Mouse (Mus musculus) embryonic facial prominence, embryonic 11.5 days (tissue): ENCODE measurements at regions not wholly inside any gene's neighbourhood (a gene's known extent, or its start where the extent isn't known, plus 50 kb on each side); places are given as distances from the start of the nearest gene placed in this dataset.

Experiments
- ATAC-seq: fragments of 200-750 bp; cut with Nextera tagmentation; replicated peaks from 2 replicates; pipeline ENCODE4 v1.8.0; 2017; ENCODE audit warnings: low read depth; ENCODE audit not compliant: insufficient number of reproducible peaks, low FRiP score, low TSS enrichment
- DNase-seq: peaks from one replicate; pipeline ENCODE4 v3.0.0-alpha.2; 2015; ENCODE audit warnings: low spot score
- H3K27ac ChIP-seq: fragments of 300-500 bp; sonication (generic); replicated peaks from 2 replicates; pipeline ENCODE4 v1.5.1; 2014; ENCODE audit warnings: mild to moderate bottlenecking, low read depth, low read length, control low read depth
- H3K27me3 ChIP-seq: fragments of 300-500 bp; sonication (generic); 2 replicates; pipeline ENCODE4 v1.6.1; 2014; ENCODE audit warnings: mild to moderate bottlenecking, low read length, moderate library complexity, mixed read lengths; ENCODE audit not compliant: control insufficient read depth, insufficient read depth
- H3K36me3 ChIP-seq: fragments of 300-500 bp; sonication (generic); replicated peaks from 2 replicates; pipeline ENCODE4 v1.6.1; 2014; ENCODE audit warnings: low read depth, mild to moderate bottlenecking, low read length, moderate library complexity, mixed read lengths; ENCODE audit not compliant: control insufficient read depth, insufficient read depth
- H3K4me1 ChIP-seq: fragments of 300-500 bp; sonication (generic); 2 replicates; pipeline ENCODE4 v1.6.1; 2014; ENCODE audit warnings: low read length, mixed read lengths; ENCODE audit not compliant: control insufficient read depth, insufficient read depth
- H3K4me2 ChIP-seq: fragments of 300-500 bp; sonication (generic); 2 replicates; pipeline ENCODE4 v1.6.1; 2014; ENCODE audit warnings: low read depth, mild to moderate bottlenecking, control low read depth, low read length, moderate library complexity
- H3K4me3 ChIP-seq: fragments of 300-500 bp; sonication (generic); 2 replicates; pipeline ENCODE4 v1.5.1; 2014; ENCODE audit warnings: low read depth, low read length, control low read depth
- H3K9ac ChIP-seq: fragments of 300-500 bp; sonication (generic); replicated peaks from 2 replicates; pipeline ENCODE4 v1.6.1; 2014; ENCODE audit warnings: mild to moderate bottlenecking, control low read depth, low read length
- H3K9me3 ChIP-seq: fragments of 300-500 bp; sonication (generic); replicated peaks from 2 replicates; pipeline ENCODE4 v1.6.1; 2016; ENCODE audit warnings: mild to moderate bottlenecking, low read length, inconsistent platforms, mixed read lengths; ENCODE audit not compliant: control insufficient read depth
- WGBS: fragments of 180-500 bp; shearing (Covaris S2); extraction: QIAGEN DNeasy Blood & Tissue Kit; methylation state at CpG from one replicate; pipeline ENCODE4 v1.1.7; 2014; 5-methylcytosine and 5-hydroxymethylcytosine counted together

DNA sequence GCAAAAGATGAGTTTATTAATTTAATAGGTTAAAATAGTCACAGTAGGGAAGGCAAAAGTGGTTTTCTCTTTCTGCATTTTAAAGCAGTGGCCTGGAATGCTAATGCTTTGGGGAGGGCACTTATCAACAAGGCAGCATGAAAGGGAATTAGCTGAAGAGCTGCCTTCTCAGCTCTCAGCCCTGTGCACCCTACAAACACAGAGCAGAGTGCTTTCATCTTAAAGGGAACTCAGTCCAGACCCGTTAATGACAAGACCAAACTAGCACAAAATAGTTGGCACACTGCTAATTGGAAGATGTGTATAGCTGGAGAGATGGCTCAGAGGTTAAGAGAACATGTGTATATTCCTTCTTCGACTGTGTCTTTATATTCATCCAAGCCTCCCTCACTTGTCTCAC lies 281.6 kb downstream of the Lpin1 start:
- no peaks in the 10 kb centered on the region for H3K9me3 ChIP-seq
- no peak overlapping the region for H3K4me2 ChIP-seq
- DNase-seq (no peak), ATAC-seq (no peak)
- H3K4me1 ChIP-seq = no peaks in the 10 kb centered on the region
- H3K9ac ChIP-seq = no peak overlapping the region
- H3K36me3 ChIP-seq = no peaks in the 10 kb centered on the region
- no peak overlapping the region for H3K27ac ChIP-seq
- WGBS = 59% methylated on average over 2 of the region's 2 CpGs
- H3K27me3 ChIP-seq = no peaks in the 10 kb centered on the region
- no peak overlapping the region for H3K4me3 ChIP-seq

DNA sequence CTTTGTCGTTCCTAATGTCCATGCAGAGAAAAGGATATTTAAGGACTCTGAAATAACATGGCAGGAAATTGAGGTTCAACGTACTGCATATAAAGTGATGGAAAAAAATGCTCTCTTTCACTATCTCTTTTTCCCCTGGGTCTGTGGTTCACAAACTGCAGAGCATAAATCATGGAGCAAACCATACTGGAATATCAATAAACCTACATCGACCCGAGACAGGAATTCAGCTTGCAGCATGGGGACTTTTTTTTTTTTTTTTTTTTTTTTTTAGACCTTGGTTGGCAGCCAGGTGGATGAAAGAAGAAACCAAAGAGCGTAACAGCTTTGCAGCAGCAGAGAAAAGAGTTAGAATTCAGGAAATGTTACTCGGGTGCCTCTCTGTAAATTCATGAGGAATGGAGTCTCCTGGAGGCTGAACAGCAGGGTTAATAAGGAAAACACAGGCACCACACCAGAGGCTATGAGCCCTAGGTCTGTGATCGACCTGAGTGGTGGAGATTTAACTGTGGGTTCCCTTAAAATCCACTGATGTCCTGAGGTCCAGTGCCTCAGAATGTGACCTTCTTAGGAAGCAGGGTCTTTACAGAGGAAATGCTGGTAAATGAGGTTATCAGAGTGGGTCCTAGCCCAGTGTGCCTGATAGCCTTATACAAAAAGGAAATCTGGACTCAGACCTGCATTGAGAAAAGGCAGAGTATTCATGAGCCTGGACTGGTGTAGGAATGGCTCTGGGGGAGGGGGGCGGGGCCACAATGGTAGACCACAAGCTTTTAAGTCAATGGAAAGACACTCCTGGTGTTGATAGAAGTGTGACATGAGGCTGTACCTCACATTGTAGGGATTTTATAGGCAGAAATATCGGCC lies 290.0 kb downstream of the Lpin1 start:
- WGBS = 70% methylated on average over 9 of the region's 9 CpGs
- Histone ChIP-seq H3K4me1 (no peaks in the 10 kb centered on the region), H3K27ac (no peak overlapping the region), H3K9me3 (no peaks in the 10 kb centered on the region), H3K36me3 (no peaks in the 10 kb centered on the region), H3K4me3 (no peak overlapping the region), H3K4me2 (no peak overlapping the region), H3K27me3 (no peaks in the 10 kb centered on the region), H3K9ac (no peak overlapping the region)
- no peak for DNase-seq
- no peak for ATAC-seq

DNA sequence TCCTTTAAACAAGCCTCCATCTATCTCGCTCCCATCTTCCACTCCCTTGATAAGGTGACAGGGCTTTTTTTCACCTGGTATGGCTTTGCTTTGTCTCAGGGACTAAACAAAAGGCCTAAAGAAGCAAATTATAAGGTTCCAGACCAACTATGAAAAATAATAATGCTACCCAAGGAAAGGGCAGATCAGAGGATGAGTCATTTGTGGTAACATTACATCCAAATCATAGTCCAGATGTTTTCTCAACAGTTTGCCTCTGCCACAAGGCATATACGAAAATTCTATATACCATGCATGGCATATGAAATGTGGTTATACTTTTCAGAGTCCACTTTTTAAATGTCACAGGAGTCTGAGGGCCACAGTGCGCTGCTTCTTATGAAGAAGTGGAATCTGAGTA lies 302.7 kb downstream of the Lpin1 start:
- H3K4me2 ChIP-seq = no peak overlapping the region
- ATAC-seq = no peak
- no peaks in the 10 kb centered on the region for H3K36me3 ChIP-seq
- H3K4me1 ChIP-seq = no peaks in the 10 kb centered on the region
- no peak overlapping the region for H3K27ac ChIP-seq
- no peak overlapping the region for H3K4me3 ChIP-seq
- DNase-seq = no peak
- no peaks in the 10 kb centered on the region for H3K27me3 ChIP-seq
- no peak overlapping the region for H3K9ac ChIP-seq
- H3K9me3 ChIP-seq = no peaks in the 10 kb centered on the region
- WGBS = 87% methylated on average over 3 of the region's 3 CpGs

DNA sequence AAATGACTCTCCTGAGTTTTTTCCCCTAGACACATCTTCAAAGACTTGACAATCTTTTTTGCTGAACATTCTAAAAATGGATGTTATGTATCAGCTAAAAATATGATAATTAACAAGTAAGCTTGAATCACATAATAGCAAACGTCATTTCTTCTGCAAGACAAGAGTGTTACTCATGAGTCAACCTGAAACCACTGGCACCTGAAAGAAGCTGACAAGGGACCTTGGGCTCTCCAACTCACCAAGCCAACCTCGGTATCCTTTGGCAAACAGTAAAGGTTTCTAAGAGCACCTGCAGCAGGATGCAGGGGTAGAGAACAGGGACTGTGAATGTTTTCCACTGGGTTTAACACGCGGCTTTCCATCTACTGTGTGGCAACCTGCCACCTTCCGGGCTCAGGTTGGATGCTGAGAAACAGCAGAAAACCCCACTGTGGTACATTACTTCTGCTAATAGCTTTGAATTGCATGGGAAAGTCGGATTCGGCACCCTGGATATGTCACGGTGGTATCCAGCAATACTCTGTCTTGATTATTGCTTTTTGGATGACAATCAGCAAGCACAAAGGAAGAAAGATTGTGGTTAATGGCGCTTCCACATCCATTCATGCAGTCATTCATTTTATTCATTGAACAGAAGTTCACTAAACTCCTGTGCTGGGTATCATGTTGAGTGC lies 305.9 kb downstream of the Lpin1 start:
- Histone ChIP-seq H3K4me2 (no peak overlapping the region), H3K36me3 (no peaks in the 10 kb centered on the region), H3K4me1 (no peaks in the 10 kb centered on the region), H3K9me3 (no peaks in the 10 kb centered on the region), H3K9ac (no peak overlapping the region), H3K27ac (no peak overlapping the region), H3K27me3 (no peaks in the 10 kb centered on the region), H3K4me3 (no peak overlapping the region)
- no peak for ATAC-seq
- WGBS = 89% methylated on average over 9 of the region's 9 CpGs
- no peak for DNase-seq

DNA sequence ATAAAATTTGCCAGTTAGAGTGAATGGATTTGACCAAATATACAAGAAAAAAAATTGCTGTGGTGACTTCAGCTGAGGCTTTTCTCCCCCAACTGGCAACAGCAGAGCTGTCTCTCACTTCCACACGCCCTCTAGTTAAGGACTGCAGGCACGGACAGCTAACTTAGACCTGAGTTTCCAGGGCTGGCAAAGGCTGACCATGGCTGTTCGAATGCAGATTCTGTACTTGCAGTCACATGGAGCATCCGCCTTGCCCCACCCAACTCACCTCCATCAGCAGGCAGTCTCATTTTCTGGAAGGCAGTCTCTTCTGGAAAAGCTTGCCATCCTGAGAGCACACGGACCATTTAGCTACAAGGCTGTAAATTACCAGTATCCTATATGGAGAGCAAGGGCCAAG lies 325.7 kb downstream of the Lpin1 start:
- Histone ChIP-seq H3K4me2 (no peak overlapping the region), H3K4me3 (no peak overlapping the region), H3K36me3 (no peaks in the 10 kb centered on the region), H3K9me3 (no peaks in the 10 kb centered on the region), H3K27ac (no peak overlapping the region), H3K4me1 (no peaks in the 10 kb centered on the region), H3K27me3 (no peaks in the 10 kb centered on the region), H3K9ac (no peak overlapping the region)
- DNase-seq (no peak), ATAC-seq (no peak)
- 80% methylated on average over 5 of the region's 5 CpGs for WGBS

DNA sequence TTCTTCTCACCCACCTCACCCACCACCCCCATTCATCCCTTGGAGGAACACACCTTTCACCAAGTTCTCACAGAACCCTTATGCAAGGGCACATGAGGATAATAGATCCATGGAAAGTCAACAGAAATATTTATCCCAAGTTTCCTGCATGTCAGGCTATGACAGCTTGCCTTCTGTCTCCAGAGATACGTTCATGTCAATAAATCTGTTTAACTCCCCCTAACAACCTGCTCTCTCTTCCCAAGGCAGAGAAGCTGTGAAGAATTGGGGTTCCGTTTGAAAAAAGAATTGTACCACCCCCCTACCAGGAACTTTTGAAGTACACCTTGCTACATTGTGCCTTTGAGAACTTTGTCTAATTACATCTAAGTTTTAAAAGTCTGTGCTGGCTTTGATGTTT lies 331.6 kb downstream of the Lpin1 start:
- H3K27ac ChIP-seq = no peak overlapping the region
- no peaks in the 10 kb centered on the region for H3K36me3 ChIP-seq
- ATAC-seq (no peak), DNase-seq (no peak)
- H3K9ac ChIP-seq = no peak overlapping the region
- no peaks in the 10 kb centered on the region for H3K4me1 ChIP-seq
- H3K4me2 ChIP-seq = no peak overlapping the region
- H3K9me3 ChIP-seq = no peaks in the 10 kb centered on the region
- 80% methylated on average over 2 of the region's 2 CpGs for WGBS
- no peak overlapping the region for H3K4me3 ChIP-seq
- no peaks in the 10 kb centered on the region for H3K27me3 ChIP-seq

DNA sequence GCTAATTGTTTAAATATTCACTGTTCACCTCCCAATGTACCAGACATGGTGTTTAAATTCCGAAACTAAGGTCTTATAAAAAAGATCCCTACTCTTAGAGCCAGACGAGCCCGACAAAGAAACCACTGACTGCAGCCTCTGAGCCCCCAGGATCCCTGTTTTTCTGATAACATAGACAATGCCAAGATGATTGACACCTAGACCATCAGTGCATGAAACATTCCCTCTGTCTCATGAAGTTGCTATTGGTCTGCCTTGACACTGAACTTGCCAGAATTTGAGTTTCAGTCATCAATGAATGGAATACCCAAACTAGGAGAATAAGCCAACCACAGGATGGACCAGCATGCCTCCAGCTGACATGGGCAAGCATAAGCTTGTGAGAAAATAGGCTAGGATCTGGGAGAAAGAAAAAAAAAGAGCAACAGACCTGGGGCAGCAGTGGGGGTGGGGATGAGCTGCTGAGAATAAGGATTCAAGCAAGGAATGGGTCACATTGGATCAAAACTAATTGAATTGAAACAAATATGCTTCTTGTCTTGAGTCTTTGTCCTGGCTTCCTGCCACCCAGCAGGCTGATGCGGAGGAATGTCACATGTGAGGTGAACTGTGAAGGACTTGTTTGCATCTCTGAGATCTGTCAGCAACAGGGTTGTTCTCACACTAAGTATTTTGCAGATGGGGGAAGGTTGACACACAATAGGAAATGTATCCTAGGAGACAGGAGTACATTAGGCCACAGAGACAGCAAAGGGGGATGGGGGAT lies 333.0 kb downstream of the Lpin1 start:
- Histone ChIP-seq H3K9ac (no peak overlapping the region), H3K4me2 (no peak overlapping the region), H3K36me3 (no peaks in the 10 kb centered on the region), H3K27me3 (no peaks in the 10 kb centered on the region), H3K9me3 (no peaks in the 10 kb centered on the region), H3K27ac (no peak overlapping the region), H3K4me3 (no peak overlapping the region), H3K4me1 (no peaks in the 10 kb centered on the region)
- ATAC-seq (0 out of 2 replicates have a peak, but pooled peaks have one; percentile 62), DNase-seq (peak; percentile 9)
- WGBS = 67% methylated on average over 4 of the region's 4 CpGs

DNA sequence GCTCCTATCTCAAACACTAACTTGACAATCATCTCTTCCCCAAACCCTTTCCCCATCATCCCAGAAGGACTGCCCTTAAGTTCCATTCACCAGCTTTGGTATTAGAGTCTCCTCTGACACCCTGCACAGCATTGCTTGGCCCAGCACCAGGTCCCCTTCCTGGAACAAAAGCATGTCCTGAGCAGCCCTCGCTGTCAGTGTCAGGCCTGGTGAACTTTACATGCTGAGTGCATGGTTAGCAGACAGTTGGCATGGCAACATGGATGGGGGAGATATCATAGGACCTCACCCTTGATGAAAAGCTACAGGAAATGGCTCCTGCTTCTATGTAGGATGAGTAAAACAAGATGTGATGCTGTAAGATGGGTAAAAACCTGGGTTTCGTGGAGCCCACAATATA lies 333.6 kb downstream of the Lpin1 start:
- DNase-seq (no peak), ATAC-seq (no peak; the same call in 1 of the 2 replicates)
- 73% methylated on average over 2 of the region's 2 CpGs for WGBS
- H3K9me3 ChIP-seq = no peaks in the 10 kb centered on the region
- H3K9ac ChIP-seq = no peak overlapping the region
- no peaks in the 10 kb centered on the region for H3K27me3 ChIP-seq
- no peak overlapping the region for H3K4me3 ChIP-seq
- H3K4me1 ChIP-seq = no peaks in the 10 kb centered on the region
- no peak overlapping the region for H3K4me2 ChIP-seq
- H3K27ac ChIP-seq = no peak overlapping the region
- H3K36me3 ChIP-seq = no peaks in the 10 kb centered on the region
